Comparison of ENCODE assay signal across 8 mouse cellular contexts in genomic region chr6:38353181-38353580, GRCm38 (mm10). TPM values are rescaled to one million over a fixed set of nuclear protein-coding genes. Genes with fewer than 3 reads are reported as not detected.
DNase-seq lines count a peak whose midpoint lies in the region; ATAC-seq and TF ChIP-seq lines count a peak whose summit lies in the region.

No protein-coding gene starts in this region.

- H3K9ac ChIP-seq in stomach, embryonic 14.5 days (replicated peaks; ENCODE audit: low read depth, low read length): no peak overlapping the region

- no peak for TF ChIP-seq CTCF in spleen, adult 2 months (IDR thresholded peaks at IDR 0.05; ENCODE audit: extremely low read depth, insufficient read depth, insufficient read length, insufficient replicate concordance)

- H3K27ac ChIP-seq in spleen, adult 2 months (ENCODE audit: insufficient read depth, low read length): peak overlapping the region; percentile 59
- no peak overlapping the region for H3K27ac ChIP-seq in limb, embryonic 10.5 days
- H3K27ac ChIP-seq in stomach, embryonic 14.5 days (ENCODE audit: low read length): no peak overlapping the region

- no peaks in the 10 kb centered on the region for H3K27me3 ChIP-seq in spleen, adult 2 months (ENCODE audit: control insufficient read depth, insufficient read depth, low read length)
- peaks cover 88% of the 10 kb centered on the region for H3K27me3 ChIP-seq in limb, embryonic 10.5 days (ENCODE audit: low read depth, poor library complexity, severe bottlenecking)
- H3K27me3 ChIP-seq in stomach, embryonic 14.5 days (ENCODE audit: control insufficient read depth, insufficient read depth, low read length): peaks cover 7% of the 10 kb centered on the region

- H3K36me3 ChIP-seq in spleen, adult 2 months (ENCODE audit: control insufficient read depth, insufficient read depth, low read length): no peaks in the 10 kb centered on the region; the same call in none of the 2 replicates
- H3K36me3 ChIP-seq in limb, embryonic 10.5 days: no peaks in the 10 kb centered on the region
- no peaks in the 10 kb centered on the region for H3K36me3 ChIP-seq in stomach, embryonic 14.5 days (ENCODE audit: control insufficient read depth, insufficient read depth, low read length)

- TF ChIP-seq POLR2A in spleen, adult 2 months (IDR thresholded peaks at IDR 0.05; ENCODE audit: low read depth, low read length): no peak

- 5% methylated on average over 13 of the region's 13 CpGs for WGBS in spleen, adult 2 months
- WGBS in limb, embryonic 10.5 days: 8% methylated on average over 13 of the region's 13 CpGs
- 12% methylated on average over 13 of the region's 13 CpGs for WGBS in stomach, embryonic 14.5 days

- no peaks in the 10 kb centered on the region for H3K9me3 ChIP-seq in limb, embryonic 10.5 days (replicated peaks)
- H3K9me3 ChIP-seq in stomach, embryonic 14.5 days (ENCODE audit: control insufficient read depth, low read depth, low read length): no peaks in the 10 kb centered on the region

- DNase-seq in embryo, embryonic 9.5 days (ENCODE audit: extremely low spot score): peak; percentile 19
- no peak for DNase-seq in embryo, embryonic 10 days (ENCODE audit: low spot score)
- DNase-seq in spleen, adult 2 months (ENCODE audit: low read depth in 1 of 2, low spot score in 2 of 2): no peak
- DNase-seq in spleen, adult 12 weeks (ENCODE audit: low spot score): no peak
- peak; percentile 44 for DNase-seq in limb, embryonic 10.5 days (ENCODE audit: low spot score)
- no peak for DNase-seq in right cerebral cortex, postnatal 14 days
- no peak for DNase-seq in left cerebral cortex, adult 9 months (ENCODE audit: low spot score in 2 of 2)

- peak overlapping the region; percentile 88 for H3K4me3 ChIP-seq in spleen, adult 2 months (ENCODE audit: extremely low read depth, insufficient read depth, insufficient read length)
- peak overlapping the region; percentile 59 for H3K4me3 ChIP-seq in limb, embryonic 10.5 days
- H3K4me3 ChIP-seq in stomach, embryonic 14.5 days (ENCODE audit: low read depth, low read length): peak overlapping the region; percentile 70

- H3K4me2 ChIP-seq in stomach, embryonic 14.5 days (replicated peaks; ENCODE audit: low read depth, low read length): peak overlapping the region; percentile 55; the same call in 1 of the 2 replicates

- no peak for ATAC-seq in stomach, embryonic 14.5 days (ENCODE audit: insufficient number of reproducible peaks, insufficient read depth, low FRiP score, low read depth)

- H3K4me1 ChIP-seq in spleen, adult 2 months (ENCODE audit: control insufficient read depth, insufficient read depth, insufficient read length): peaks cover 16% of the 10 kb centered on the region
- peaks cover 26% of the 10 kb centered on the region for H3K4me1 ChIP-seq in limb, embryonic 10.5 days
- H3K4me1 ChIP-seq in stomach, embryonic 14.5 days (ENCODE audit: control insufficient read depth, insufficient read depth, low read length): no peaks in the 10 kb centered on the region; the same call in 1 of the 2 replicates

RNA-seq across cellular contexts. Expression of gene Zc3hav1, which starts 1.2 kb away (rescaled TPM):
- 40.7 and 46.4 TPM in 2 replicates for polyA plus RNA-seq in spleen, adult 2 months (2012; rRNA removed)
- polyA plus RNA-seq in limb, embryonic 10.5 days (2016; fragmentation: Nextera tagmentation; extraction: Ambion mirVana): 1.5 and 2.0 TPM in 2 replicates
- 5.8 and 6.3 TPM in 2 replicates for polyA plus RNA-seq in stomach, embryonic 14.5 days (2014; fragmentation: Nextera tagmentation; extraction: Ambion mirVana)

RNA-seq across cellular contexts. Expression of gene Ttc26, which starts 28.1 kb away (rescaled TPM):
- 0.12 and 0.22 TPM in 2 replicates for polyA plus RNA-seq in spleen, adult 2 months (2012; rRNA removed)
- polyA plus RNA-seq in limb, embryonic 10.5 days (2016; fragmentation: Nextera tagmentation; extraction: Ambion mirVana): 13.3 and 16.1 TPM in 2 replicates
- polyA plus RNA-seq in stomach, embryonic 14.5 days (2014; fragmentation: Nextera tagmentation; extraction: Ambion mirVana): 6.9 and 9.2 TPM in 2 replicates

RNA-seq across cellular contexts. Expression of gene Zc3hav1l, which starts 54.1 kb away (rescaled TPM):
- polyA plus RNA-seq in spleen, adult 2 months (2012; rRNA removed): 1.4 and 1.5 TPM in 2 replicates
- 14.7 and 18.2 TPM in 2 replicates for polyA plus RNA-seq in limb, embryonic 10.5 days (2016; fragmentation: Nextera tagmentation; extraction: Ambion mirVana)
- polyA plus RNA-seq in stomach, embryonic 14.5 days (2014; fragmentation: Nextera tagmentation; extraction: Ambion mirVana): 13.3 and 14.8 TPM in 2 replicates

Comparison
In these comparisons a context has a peak if more than half of its experiments do, and no peak if none do; other contexts are left out.
1. DNase-seq: peak in embryo, embryonic 9.5 days (single experiment) and limb, embryonic 10.5 days (single experiment); none in embryo, embryonic 10 days (single experiment), spleen, adult 2 months (0 of 2), spleen, adult 12 weeks (single experiment), right cerebral cortex, postnatal 14 days (single experiment) and left cerebral cortex, adult 9 months (0 of 2).
2. Peak in every context shown above with its lines, with median percentiles within 50 percentile points of each other: H3K4me3 ChIP-seq.